Mouse (Mus musculus): ENCODE data around the gene Crp.

DNA sequence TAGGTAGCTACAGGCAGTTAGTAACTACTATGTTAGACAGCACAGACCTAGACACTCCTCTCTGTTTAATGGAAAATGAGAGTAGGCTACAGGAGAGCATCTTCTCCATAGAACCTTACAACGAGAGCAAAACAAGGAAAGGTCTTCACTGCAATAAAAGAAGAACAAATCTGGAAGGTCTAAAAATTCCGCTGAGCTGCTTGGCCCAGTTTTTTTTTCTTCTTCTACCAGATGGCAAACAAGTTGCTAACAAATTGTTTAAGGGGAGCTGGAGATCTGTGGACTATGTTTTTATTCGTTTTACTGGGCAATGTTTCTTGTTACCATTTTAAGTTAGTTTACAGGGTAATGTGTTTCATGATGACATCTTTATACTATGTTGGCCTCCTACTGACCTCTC, 53.4 kb downstream of the Crp start:
- TF ChIP-seq MAFK (IDR thresholded peaks at IDR 0.05; ENCODE audit: insufficient read depth, low read depth, low read length): no peak
- TF ChIP-seq HCFC1 (IDR thresholded peaks at IDR 0.05; ENCODE audit: borderline replicate concordance, insufficient read depth, low read length): no peak
